Mouse (Mus musculus): ENCODE measurements around the gene Pigt. TPM values are rescaled to one million over a fixed set of nuclear protein-coding genes. Genes with fewer than 3 reads are reported as not detected.

The Pigt gene
- polyA plus RNA-seq, 1 experiment from 2014 or later = 58.7 TPM

GRCm38 (mm10) chr2:164512121-164512909 is 15.0 kb downstream of the Pigt start:
- Histone ChIP-seq H3K27ac (ENCODE audit: low read depth, low read length) (no peak overlapping the region), H3K36me3 (ENCODE audit: control insufficient read depth, insufficient read depth, low read length) (no peaks in the 10 kb centered on the region), H3K4me3 (ENCODE audit: low read depth, low read length) (no peak overlapping the region), H3K9me3 (ENCODE audit: control insufficient read depth, low read length) (no peaks in the 10 kb centered on the region), H3K9ac (ENCODE audit: low read depth, low read length) (no peak overlapping the region), H3K27me3 (replicated peaks; ENCODE audit: control insufficient read depth, insufficient read depth, low read length) (no peaks in the 10 kb centered on the region), H3K4me2 (peak overlapping the region; percentile 3; the same call in 1 of the 2 replicates), H3K4me1 (replicated peaks; ENCODE audit: control insufficient read depth, insufficient read depth, low read length) (peaks cover 14% of the 10 kb centered on the region)
- WGBS = 47% methylated on average over 11 of the region's 14 CpGs
- ATAC-seq (replicated peaks; ENCODE audit: low FRiP score) = peak; percentile 60
- DNase-seq (ENCODE audit: low spot score) = no peak

- peaks cover 14% of the 10 kb centered on the region for H3K4me1 ChIP-seq (replicated peaks; ENCODE audit: control insufficient read depth, insufficient read depth, low read length)
- no peaks in the 10 kb centered on the region for H3K36me3 ChIP-seq (ENCODE audit: control insufficient read depth, insufficient read depth, low read length)
- ATAC-seq (replicated peaks; ENCODE audit: low FRiP score) (no peak), DNase-seq (ENCODE audit: low spot score) (no peak)
- no peak overlapping the region for H3K9ac ChIP-seq (ENCODE audit: low read depth, low read length)
- WGBS = 68% methylated on average over 8 of the region's 8 CpGs
- H3K4me3 ChIP-seq (ENCODE audit: low read depth, low read length) = no peak overlapping the region
- no peak overlapping the region for H3K27ac ChIP-seq (ENCODE audit: low read depth, low read length)
- no peaks in the 10 kb centered on the region for H3K27me3 ChIP-seq (replicated peaks; ENCODE audit: control insufficient read depth, insufficient read depth, low read length)
- H3K4me2 ChIP-seq = no peak overlapping the region
- H3K9me3 ChIP-seq (ENCODE audit: control insufficient read depth, low read length) = no peaks in the 10 kb centered on the region
Measured at GRCm38 (mm10) chr2:164513389-164513788, 16.1 kb downstream of the Pigt start.

GRCm38 (mm10) chr2:164514916-164515315 is 17.6 kb downstream of the Pigt start:
- no peak for ATAC-seq (replicated peaks; ENCODE audit: low FRiP score)

GRCm38 (mm10) chr2:164515897-164516296 is 18.6 kb downstream of the Pigt start:
- Histone ChIP-seq H3K27me3 (replicated peaks; ENCODE audit: control insufficient read depth, insufficient read depth, low read length) (no peaks in the 10 kb centered on the region), H3K36me3 (ENCODE audit: control insufficient read depth, insufficient read depth, low read length) (no peaks in the 10 kb centered on the region), H3K4me2 (no peak overlapping the region), H3K27ac (ENCODE audit: low read depth, low read length) (no peak overlapping the region), H3K9ac (ENCODE audit: low read depth, low read length) (no peak overlapping the region), H3K9me3 (ENCODE audit: control insufficient read depth, low read length) (no peaks in the 10 kb centered on the region), H3K4me1 (replicated peaks; ENCODE audit: control insufficient read depth, insufficient read depth, low read length) (peaks cover 14% of the 10 kb centered on the region), H3K4me3 (ENCODE audit: low read depth, low read length) (no peak overlapping the region)
- DNase-seq (ENCODE audit: low spot score) = no peak
- WGBS = 82% methylated on average over 9 of the region's 9 CpGs
- ATAC-seq (replicated peaks; ENCODE audit: low FRiP score) = no peak

More at GRCm38 (mm10) chr2:164514916-164515315, 17.6 kb downstream of the Pigt start:
- Histone ChIP-seq H3K9me3 (ENCODE audit: control insufficient read depth, low read length) (no peaks in the 10 kb centered on the region), H3K4me2 (no peak overlapping the region), H3K9ac (ENCODE audit: low read depth, low read length) (no peak overlapping the region), H3K4me3 (ENCODE audit: low read depth, low read length) (no peak overlapping the region), H3K27ac (ENCODE audit: low read depth, low read length) (no peak overlapping the region), H3K27me3 (replicated peaks; ENCODE audit: control insufficient read depth, insufficient read depth, low read length) (no peaks in the 10 kb centered on the region), H3K36me3 (ENCODE audit: control insufficient read depth, insufficient read depth, low read length) (no peaks in the 10 kb centered on the region), H3K4me1 (replicated peaks; ENCODE audit: control insufficient read depth, insufficient read depth, low read length) (peaks cover 14% of the 10 kb centered on the region)
- WGBS = 77% methylated on average over 3 of the region's 3 CpGs
- DNase-seq (ENCODE audit: low spot score) = no peak

- DNase-seq (ENCODE audit: low spot score) = no peak
- H3K4me2 ChIP-seq = no peak overlapping the region
- no peak overlapping the region for H3K9ac ChIP-seq (ENCODE audit: low read depth, low read length)
- H3K4me1 ChIP-seq (replicated peaks; ENCODE audit: control insufficient read depth, insufficient read depth, low read length) = peaks cover 14% of the 10 kb centered on the region
- 89% methylated on average over 11 of the region's 11 CpGs for WGBS
- no peaks in the 10 kb centered on the region for H3K9me3 ChIP-seq (ENCODE audit: control insufficient read depth, low read length)
- no peaks in the 10 kb centered on the region for H3K36me3 ChIP-seq (ENCODE audit: control insufficient read depth, insufficient read depth, low read length)
- no peak overlapping the region for H3K27ac ChIP-seq (ENCODE audit: low read depth, low read length)
- no peaks in the 10 kb centered on the region for H3K27me3 ChIP-seq (replicated peaks; ENCODE audit: control insufficient read depth, insufficient read depth, low read length)
- no peak overlapping the region for H3K4me3 ChIP-seq (ENCODE audit: low read depth, low read length)
- ATAC-seq (replicated peaks; ENCODE audit: low FRiP score) = no peak
Measured at GRCm38 (mm10) chr2:164516592-164516991, 19.3 kb downstream of the Pigt start.

GRCm38 (mm10) chr2:164517485-164518221 is 20.3 kb downstream of the Pigt start:
- Histone ChIP-seq H3K4me3 (ENCODE audit: low read depth, low read length) (no peak overlapping the region), H3K4me2 (no peak overlapping the region), H3K27me3 (replicated peaks; ENCODE audit: control insufficient read depth, insufficient read depth, low read length) (0 out of 2 replicates have a peak, but pooled peaks cover 2% of the 10 kb centered on the region), H3K9me3 (ENCODE audit: control insufficient read depth, low read length) (no peaks in the 10 kb centered on the region), H3K4me1 (replicated peaks; ENCODE audit: control insufficient read depth, insufficient read depth, low read length) (peaks cover 11% of the 10 kb centered on the region), H3K36me3 (ENCODE audit: control insufficient read depth, insufficient read depth, low read length) (no peaks in the 10 kb centered on the region), H3K27ac (ENCODE audit: low read depth, low read length) (no peak overlapping the region), H3K9ac (ENCODE audit: low read depth, low read length) (no peak overlapping the region)
- ATAC-seq (replicated peaks; ENCODE audit: low FRiP score) (no peak), DNase-seq (ENCODE audit: low spot score) (peak; percentile 59)
- WGBS = 27% methylated on average over 10 of the region's 10 CpGs

- Histone ChIP-seq H3K4me3 (ENCODE audit: low read depth, low read length) (no peak overlapping the region), H3K4me1 (replicated peaks; ENCODE audit: control insufficient read depth, insufficient read depth, low read length) (peaks cover 6% of the 10 kb centered on the region; the same call in 1 of the 2 replicates), H3K4me2 (no peak overlapping the region), H3K27me3 (replicated peaks; ENCODE audit: control insufficient read depth, insufficient read depth, low read length) (0 out of 2 replicates have a peak, but pooled peaks cover 2% of the 10 kb centered on the region), H3K9ac (ENCODE audit: low read depth, low read length) (no peak overlapping the region), H3K36me3 (ENCODE audit: control insufficient read depth, insufficient read depth, low read length) (no peaks in the 10 kb centered on the region), H3K9me3 (ENCODE audit: control insufficient read depth, low read length) (no peaks in the 10 kb centered on the region), H3K27ac (ENCODE audit: low read depth, low read length) (no peak overlapping the region)
- DNase-seq (ENCODE audit: low spot score) (no peak), ATAC-seq (replicated peaks; ENCODE audit: low FRiP score) (no peak)
- WGBS = 56% methylated on average over 11 of the region's 11 CpGs
Measured at GRCm38 (mm10) chr2:164518266-164519170, 21.2 kb downstream of the Pigt start.

- 73% methylated on average over 6 of the region's 6 CpGs for WGBS
- Histone ChIP-seq H3K27me3 (replicated peaks; ENCODE audit: control insufficient read depth, insufficient read depth, low read length) (0 out of 2 replicates have a peak, but pooled peaks cover 2% of the 10 kb centered on the region), H3K4me1 (replicated peaks; ENCODE audit: control insufficient read depth, insufficient read depth, low read length) (peaks cover 6% of the 10 kb centered on the region; the same call in 1 of the 2 replicates), H3K36me3 (ENCODE audit: control insufficient read depth, insufficient read depth, low read length) (no peaks in the 10 kb centered on the region), H3K4me3 (ENCODE audit: low read depth, low read length) (no peak overlapping the region), H3K9ac (ENCODE audit: low read depth, low read length) (no peak overlapping the region), H3K4me2 (no peak overlapping the region), H3K9me3 (ENCODE audit: control insufficient read depth, low read length) (no peaks in the 10 kb centered on the region), H3K27ac (ENCODE audit: low read depth, low read length) (no peak overlapping the region)
- DNase-seq (ENCODE audit: low spot score) = no peak
- no peak for ATAC-seq (replicated peaks; ENCODE audit: low FRiP score)
Measured at GRCm38 (mm10) chr2:164519171-164519526, 21.8 kb downstream of the Pigt start.
